Mouse (Mus musculus): Measurements from ENCODE around the gene Abca13. TPM values are rescaled to one million over a fixed set of nuclear protein-coding genes. Genes with fewer than 3 reads are reported as not detected.

Gene Abca13
- total and polyA plus RNA-seq, 3 experiments, result under 0.01 to 0.03 (median 0.03) TPM

GRCm38 (mm10) chr11:9597299-9597698 lies 405.6 kb downstream of the Abca13 start:
- H3K79me2 ChIP-seq (replicated peaks; ENCODE audit: control insufficient read depth, extremely low read depth, insufficient read depth, poor library complexity, severe bottlenecking), result no peaks in the 10 kb centered on the region
- H3K9me3 ChIP-seq (replicated peaks; ENCODE audit: low read length), result peaks cover 13% of the 10 kb centered on the region
- H3K4me1 ChIP-seq (ENCODE audit: control insufficient read depth in 1 of 2, insufficient read depth in 2 of 2), result peaks cover 0 to 3% of the 10 kb centered on the region in 2 experiments; a peak in 1 of 4 replicates
- TF ChIP-seq ETS1 (conservative IDR thresholded peaks at IDR 0.05; ENCODE audit: low read depth, low read length), result no peak
- TF ChIP-seq RAD21 (IDR thresholded peaks at IDR 0.05; ENCODE audit: low read depth, low read length), result no peak
- no peak for TF ChIP-seq MAZ (IDR thresholded peaks at IDR 0.05; ENCODE audit: low read depth, low read length)
- no peak for TF ChIP-seq NRF1 (IDR thresholded peaks at IDR 0.05; ENCODE audit: low read depth, low read length)
- TF ChIP-seq E2F4 (IDR thresholded peaks at IDR 0.05; ENCODE audit: insufficient replicate concordance, low read depth, low read length), result no peak
- TF ChIP-seq ZMIZ1 (IDR thresholded peaks at IDR 0.05; ENCODE audit: low read depth, low read length), result no peak
- TF ChIP-seq MAX (IDR thresholded peaks at IDR 0.05; ENCODE audit: low read length), result no peak
- no peak for TF ChIP-seq TCF12 (IDR thresholded peaks at IDR 0.05; ENCODE audit: low read depth, low read length)
- no peak for TF ChIP-seq EP300 (IDR thresholded peaks at IDR 0.05; ENCODE audit: low read length)
- TF ChIP-seq CHD1 (IDR thresholded peaks at IDR 0.05; ENCODE audit: low read depth, low read length), result no peak
- TF ChIP-seq CTCF (conservative IDR thresholded peaks at IDR 0.05 in 1 of 2, IDR thresholded peaks at IDR 0.05 in 1 of 2; ENCODE audit: low read depth in 2 of 2, low read length in 2 of 2), result no peak
- TF ChIP-seq UBTF (IDR thresholded peaks at IDR 0.05; ENCODE audit: low read depth, low read length), result no peak
- TF ChIP-seq SIN3A (IDR thresholded peaks at IDR 0.05; ENCODE audit: low read length), result no peak
- TF ChIP-seq POLR2AphosphoS2 (IDR thresholded peaks at IDR 0.05; ENCODE audit: low read depth, low read length), result no peak
- TF ChIP-seq ZKSCAN1 (IDR thresholded peaks at IDR 0.05; ENCODE audit: borderline replicate concordance, low read depth, low read length), result no peak
- TF ChIP-seq ELF1 (IDR thresholded peaks at IDR 0.05; ENCODE audit: low read depth, low read length), result no peak
- H3K27ac ChIP-seq (ENCODE audit: insufficient read depth, low read depth), result no peak overlapping the region
- dilution Hi-C loops (cut with MboI; ENCODE audit: extremely low pct_ligation_motif_present, extremely low pct_unique_long_range_greater_than_20kb, low sequenced_read_pairs) (no loop called here), in situ Hi-C loops (cut with MboI; ENCODE audit: low pct_ligation_motif_present, low pct_unique_long_range_greater_than_20kb, low sequenced_read_pairs) (no loop called here)
- H3K4me3 ChIP-seq (replicated peaks in 1 of 3; ENCODE audit: low read depth in 2 of 3, low read length in 2 of 3, poor library complexity in 1 of 3), result no peak overlapping the region
- no peak for DNase-seq (ENCODE audit: extremely low read depth)
- no peak overlapping the region for H3K9ac ChIP-seq (ENCODE audit: insufficient read depth, low read depth)
- no peaks in the 10 kb centered on the region for H3K36me3 ChIP-seq (replicated peaks in 1 of 2; ENCODE audit: control insufficient read depth in 1 of 2, insufficient read depth in 1 of 2, low read length in 1 of 2)
- H3K4me2 ChIP-seq (ENCODE audit: insufficient read depth, low read depth, poor library complexity, severe bottlenecking), result no peak overlapping the region
- H3K27me3 ChIP-seq (replicated peaks), result no peaks in the 10 kb centered on the region

GRCm38 (mm10) chr11:9601096-9601495 lies 409.4 kb downstream of the Abca13 start:
- Histone ChIP-seq H3K9ac (ENCODE audit: insufficient read depth, low read depth) (no peak overlapping the region), H3K4me3 (replicated peaks in 1 of 3; ENCODE audit: low read depth in 2 of 3, low read length in 2 of 3, poor library complexity in 1 of 3) (no peak overlapping the region), H3K36me3 (replicated peaks in 1 of 2; ENCODE audit: control insufficient read depth in 1 of 2, insufficient read depth in 1 of 2, low read length in 1 of 2) (no peaks in the 10 kb centered on the region), H3K27me3 (replicated peaks) (no peaks in the 10 kb centered on the region), H3K79me2 (replicated peaks; ENCODE audit: control insufficient read depth, extremely low read depth, insufficient read depth, poor library complexity, severe bottlenecking) (no peaks in the 10 kb centered on the region), H3K27ac (ENCODE audit: insufficient read depth, low read depth) (no peak overlapping the region), H3K9me3 (replicated peaks; ENCODE audit: low read length) (peaks cover 17% of the 10 kb centered on the region), H3K4me2 (ENCODE audit: insufficient read depth, low read depth, poor library complexity, severe bottlenecking) (no peak overlapping the region), H3K4me1 (ENCODE audit: control insufficient read depth in 1 of 2, insufficient read depth in 2 of 2) (peaks cover 0 to 3% of the 10 kb centered on the region in 2 experiments; a peak in 1 of 4 replicates)
- DNase-seq (ENCODE audit: extremely low read depth), result no peak
- dilution Hi-C loops (cut with MboI; ENCODE audit: extremely low pct_ligation_motif_present, extremely low pct_unique_long_range_greater_than_20kb, low sequenced_read_pairs), result no loop called here
- in situ Hi-C loops (cut with MboI; ENCODE audit: low pct_ligation_motif_present, low pct_unique_long_range_greater_than_20kb, low sequenced_read_pairs), result no loop called here
- no peak for TF ChIP-seq ZNF384 (IDR thresholded peaks at IDR 0.05; ENCODE audit: low read depth, low read length)
- no peak for TF ChIP-seq CTCF (conservative IDR thresholded peaks at IDR 0.05 in 1 of 2, IDR thresholded peaks at IDR 0.05 in 1 of 2; ENCODE audit: low read depth in 2 of 2, low read length in 2 of 2)
- TF ChIP-seq RAD21 (IDR thresholded peaks at IDR 0.05; ENCODE audit: low read depth, low read length), result no peak
- no peak for TF ChIP-seq NRF1 (IDR thresholded peaks at IDR 0.05; ENCODE audit: low read depth, low read length)
- no peak for TF ChIP-seq MAZ (IDR thresholded peaks at IDR 0.05; ENCODE audit: low read depth, low read length)
- no peak for TF ChIP-seq CHD1 (IDR thresholded peaks at IDR 0.05; ENCODE audit: low read depth, low read length)
- no peak for TF ChIP-seq POLR2A (IDR thresholded peaks at IDR 0.05; ENCODE audit: low read depth, low read length)
- TF ChIP-seq ZMIZ1 (IDR thresholded peaks at IDR 0.05; ENCODE audit: low read depth, low read length), result no peak
- TF ChIP-seq E2F4 (IDR thresholded peaks at IDR 0.05; ENCODE audit: insufficient replicate concordance, low read depth, low read length), result no peak
- TF ChIP-seq SMC3 (IDR thresholded peaks at IDR 0.05; ENCODE audit: low read depth, low read length), result no peak
- no peak for TF ChIP-seq RCOR1 (conservative IDR thresholded peaks at IDR 0.05; ENCODE audit: low read depth, low read length)
- TF ChIP-seq UBTF (IDR thresholded peaks at IDR 0.05; ENCODE audit: low read depth, low read length), result no peak
- TF ChIP-seq MYC (IDR thresholded peaks at IDR 0.05; ENCODE audit: low read depth, low read length), result no peak
- no peak for TF ChIP-seq TCF12 (IDR thresholded peaks at IDR 0.05; ENCODE audit: low read depth, low read length)

Data from CH12.LX (cell line).